Mouse (Mus musculus): ENCODE results near the gene Gm20388. TPM values are rescaled to one million over a fixed set of nuclear protein-coding genes. Genes with fewer than 3 reads are reported as not detected.

Gm20388 gene
- polyA plus RNA-seq, 1 experiment from 2014 or later, result 8.3 TPM

- peak overlapping the region; percentile 79 for H3K4me2 ChIP-seq (ENCODE audit: low read length)
These were observed 1168.6 kb downstream of the Gm20388 start for GRCm38 (mm10) chr8:121079201-121079600.

GRCm38 (mm10) chr8:121079944-121080343 is 1169.3 kb downstream of the Gm20388 start:
- H3K27ac ChIP-seq (ENCODE audit: low read depth), result peak overlapping the region; percentile 98
- peak overlapping the region; percentile 79 for H3K4me2 ChIP-seq (ENCODE audit: low read length)
- H3K27me3 ChIP-seq (replicated peaks; ENCODE audit: control insufficient read depth, insufficient read depth, low read length), result peaks cover 78% of the 10 kb centered on the region
- H3K9me3 ChIP-seq (ENCODE audit: control insufficient read depth, low read length), result no peaks in the 10 kb centered on the region
- H3K4me1 ChIP-seq (replicated peaks; ENCODE audit: control insufficient read depth, insufficient read depth, low read length), result peaks cover 9% of the 10 kb centered on the region
- ATAC-seq (replicated peaks; ENCODE audit: low FRiP score, low TSS enrichment, low read depth) (no peak), DNase-seq (ENCODE audit: low spot score) (peak; percentile 72)
- peak overlapping the region; percentile 97 for H3K9ac ChIP-seq (ENCODE audit: low read length)
- 12% methylated on average over 12 of the region's 12 CpGs for WGBS
- no peaks in the 10 kb centered on the region for H3K36me3 ChIP-seq (ENCODE audit: control insufficient read depth, insufficient read depth, low read length)
- H3K4me3 ChIP-seq (ENCODE audit: low read depth, low read length), result peak overlapping the region; percentile 80

More at GRCm38 (mm10) chr8:121079201-121079600, 1168.6 kb downstream of the Gm20388 start:
- Histone ChIP-seq H3K27me3 (replicated peaks; ENCODE audit: control insufficient read depth, insufficient read depth, low read length) (peaks cover 76% of the 10 kb centered on the region), H3K4me3 (ENCODE audit: low read depth, low read length) (peak overlapping the region; percentile 80), H3K27ac (ENCODE audit: low read depth) (peak overlapping the region; percentile 98), H3K36me3 (ENCODE audit: control insufficient read depth, insufficient read depth, low read length) (no peaks in the 10 kb centered on the region), H3K9me3 (ENCODE audit: control insufficient read depth, low read length) (no peaks in the 10 kb centered on the region), H3K4me1 (replicated peaks; ENCODE audit: control insufficient read depth, insufficient read depth, low read length) (peaks cover 9% of the 10 kb centered on the region), H3K9ac (ENCODE audit: low read length) (peak overlapping the region; percentile 97)
- peak; percentile 63 for DNase-seq (ENCODE audit: low spot score)
- no peak for ATAC-seq (replicated peaks; ENCODE audit: low FRiP score, low TSS enrichment, low read depth)
- WGBS, result 10% methylated on average over 7 of the region's 7 CpGs

- H3K4me3 ChIP-seq (ENCODE audit: low read depth, low read length), result peak overlapping the region; percentile 80
- no peaks in the 10 kb centered on the region for H3K9me3 ChIP-seq (ENCODE audit: control insufficient read depth, low read length)
- under 1% methylated on average over 49 of the region's 49 CpGs for WGBS
- peaks cover 9% of the 10 kb centered on the region for H3K4me1 ChIP-seq (replicated peaks; ENCODE audit: control insufficient read depth, insufficient read depth, low read length)
- DNase-seq (ENCODE audit: low spot score) (peak; percentile 76), ATAC-seq (replicated peaks; ENCODE audit: low FRiP score, low TSS enrichment, low read depth) (no peak)
- H3K27ac ChIP-seq (ENCODE audit: low read depth), result peak overlapping the region; percentile 98
- H3K4me2 ChIP-seq (ENCODE audit: low read length), result peak overlapping the region; percentile 79
- H3K27me3 ChIP-seq (replicated peaks; ENCODE audit: control insufficient read depth, insufficient read depth, low read length), result peaks cover 75% of the 10 kb centered on the region
- no peaks in the 10 kb centered on the region for H3K36me3 ChIP-seq (ENCODE audit: control insufficient read depth, insufficient read depth, low read length)
- peak overlapping the region; percentile 97 for H3K9ac ChIP-seq (ENCODE audit: low read length)
These were observed 1169.9 kb downstream of the Gm20388 start for GRCm38 (mm10) chr8:121080361-121081090.

GRCm38 (mm10) chr8:121081398-121081797 is 1170.8 kb downstream of the Gm20388 start:
- 4% methylated on average over 7 of the region's 7 CpGs for WGBS

GRCm38 (mm10) chr8:121082218-121083092 is 1171.8 kb downstream of the Gm20388 start:
- Histone ChIP-seq H3K9ac (ENCODE audit: low read length) (peak overlapping the region; percentile 97), H3K27ac (ENCODE audit: low read depth) (peak overlapping the region; percentile 98), H3K4me1 (replicated peaks; ENCODE audit: control insufficient read depth, insufficient read depth, low read length) (peaks cover 7% of the 10 kb centered on the region), H3K27me3 (replicated peaks; ENCODE audit: control insufficient read depth, insufficient read depth, low read length) (peaks cover 76% of the 10 kb centered on the region), H3K36me3 (ENCODE audit: control insufficient read depth, insufficient read depth, low read length) (peaks cover 15% of the 10 kb centered on the region), H3K4me3 (ENCODE audit: low read depth, low read length) (peak overlapping the region; percentile 80), H3K4me2 (ENCODE audit: low read length) (peak overlapping the region; percentile 79), H3K9me3 (ENCODE audit: control insufficient read depth, low read length) (no peaks in the 10 kb centered on the region)
- 2% methylated on average over 57 of the region's 57 CpGs for WGBS
- ATAC-seq (replicated peaks; ENCODE audit: low FRiP score, low TSS enrichment, low read depth) (no peak), DNase-seq (ENCODE audit: low spot score) (peak; percentile 77)

More at GRCm38 (mm10) chr8:121081398-121081797, 1170.8 kb downstream of the Gm20388 start:
- DNase-seq (ENCODE audit: low spot score) (peak; percentile 69), ATAC-seq (replicated peaks; ENCODE audit: low FRiP score, low TSS enrichment, low read depth) (no peak)
- peak overlapping the region; percentile 79 for H3K4me2 ChIP-seq (ENCODE audit: low read length)
- H3K36me3 ChIP-seq (ENCODE audit: control insufficient read depth, insufficient read depth, low read length), result peaks cover 5% of the 10 kb centered on the region; the same call in 1 of the 2 replicates
- H3K4me3 ChIP-seq (ENCODE audit: low read depth, low read length), result peak overlapping the region; percentile 80
- peaks cover 9% of the 10 kb centered on the region for H3K4me1 ChIP-seq (replicated peaks; ENCODE audit: control insufficient read depth, insufficient read depth, low read length)
- H3K27ac ChIP-seq (ENCODE audit: low read depth), result peak overlapping the region; percentile 98
- H3K27me3 ChIP-seq (replicated peaks; ENCODE audit: control insufficient read depth, insufficient read depth, low read length), result peaks cover 79% of the 10 kb centered on the region
- H3K9me3 ChIP-seq (ENCODE audit: control insufficient read depth, low read length), result no peaks in the 10 kb centered on the region
- H3K9ac ChIP-seq (ENCODE audit: low read length), result peak overlapping the region; percentile 97

GRCm38 (mm10) chr8:121083093-121083935 is 1172.7 kb downstream of the Gm20388 start:
- under 1% methylated on average over 86 of the region's 89 CpGs for WGBS
- peak overlapping the region; percentile 97 for H3K9ac ChIP-seq (ENCODE audit: low read length)
- ATAC-seq (replicated peaks; ENCODE audit: low FRiP score, low TSS enrichment, low read depth) (peak; percentile 70), DNase-seq (ENCODE audit: low spot score) (peak; percentile 89)
- H3K9me3 ChIP-seq (ENCODE audit: control insufficient read depth, low read length), result no peaks in the 10 kb centered on the region
- H3K4me1 ChIP-seq (replicated peaks; ENCODE audit: control insufficient read depth, insufficient read depth, low read length), result peaks cover 4% of the 10 kb centered on the region; the same call in 1 of the 2 replicates
- H3K4me2 ChIP-seq (ENCODE audit: low read length), result peak overlapping the region; percentile 79
- H3K36me3 ChIP-seq (ENCODE audit: control insufficient read depth, insufficient read depth, low read length), result peaks cover 16% of the 10 kb centered on the region
- H3K27me3 ChIP-seq (replicated peaks; ENCODE audit: control insufficient read depth, insufficient read depth, low read length), result peaks cover 73% of the 10 kb centered on the region
- H3K4me3 ChIP-seq (ENCODE audit: low read depth, low read length), result peak overlapping the region; percentile 80
- peak overlapping the region; percentile 98 for H3K27ac ChIP-seq (ENCODE audit: low read depth)

GRCm38 (mm10) chr8:121083936-121084209 is 1173.2 kb downstream of the Gm20388 start:
- Histone ChIP-seq H3K9me3 (ENCODE audit: control insufficient read depth, low read length) (no peaks in the 10 kb centered on the region), H3K36me3 (ENCODE audit: control insufficient read depth, insufficient read depth, low read length) (peaks cover 21% of the 10 kb centered on the region), H3K27me3 (replicated peaks; ENCODE audit: control insufficient read depth, insufficient read depth, low read length) (peaks cover 70% of the 10 kb centered on the region), H3K4me1 (replicated peaks; ENCODE audit: control insufficient read depth, insufficient read depth, low read length) (peaks cover 1% of the 10 kb centered on the region; the same call in 1 of the 2 replicates), H3K27ac (ENCODE audit: low read depth) (peak overlapping the region; percentile 98), H3K4me3 (ENCODE audit: low read depth, low read length) (peak overlapping the region; percentile 80), H3K9ac (ENCODE audit: low read length) (peak overlapping the region; percentile 97), H3K4me2 (ENCODE audit: low read length) (peak overlapping the region; percentile 79)
- ATAC-seq (replicated peaks; ENCODE audit: low FRiP score, low TSS enrichment, low read depth) (peak; percentile 68), DNase-seq (ENCODE audit: low spot score) (no peak)
- 0% methylated on average over 15 of the region's 27 CpGs for WGBS
